Mouse (Mus musculus) ES-Bruce4 (cell line): Measurements from ENCODE around the gene Rhbdd1.

Experiments
- CTCF ChIP-seq: IDR thresholded peaks from one replicate; pipeline ENCODE4 v1.8.1; 2011; ENCODE audit warnings: low read depth, low read length
- POLR2A ChIP-seq: IDR thresholded peaks from one replicate; pipeline ENCODE4 v1.8.1; 2011; ENCODE audit warnings: low read length; ENCODE audit not compliant: insufficient read depth

DNA sequence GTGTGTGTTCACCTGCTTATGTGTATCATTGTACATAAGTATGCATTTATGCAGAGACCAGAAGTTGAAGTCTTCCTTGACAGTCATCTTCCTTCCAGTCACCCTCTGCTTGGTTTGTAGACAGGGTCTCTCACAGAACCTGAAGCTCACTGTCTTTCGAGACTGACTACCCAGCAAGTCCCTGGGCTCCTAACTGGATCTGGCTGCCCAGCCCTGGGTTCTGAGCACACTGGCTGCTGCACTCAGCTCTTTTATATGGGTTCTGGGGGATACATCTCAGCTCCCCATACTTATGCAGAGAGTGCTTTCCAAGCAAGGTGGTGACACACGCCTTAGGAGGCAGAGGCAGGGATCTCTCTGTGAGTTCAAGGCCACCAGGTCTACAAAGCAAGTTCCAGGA is 143.7 kb downstream of the Rhbdd1 start:
- no peak for TF ChIP-seq CTCF
- no peak for TF ChIP-seq POLR2A
